Mouse (Mus musculus): ENCODE results near the gene Fam171a1. TPM values are rescaled to one million over a fixed set of nuclear protein-coding genes. Genes with fewer than 3 reads are reported as not detected.

Gene Fam171a1
- polyA plus RNA-seq, 1 experiment from 2014 or later: 23.7 TPM

GRCm38 (mm10) chr2:3157661-3158344, 43.8 kb downstream of the Fam171a1 start:
- Histone ChIP-seq H3K36me3 (no peaks in the 10 kb centered on the region), H3K4me1 (peaks cover 78% of the 10 kb centered on the region), H3K27me3 (replicated peaks) (no peaks in the 10 kb centered on the region), H3K9ac (no peak overlapping the region; the same call in 1 of the 2 replicates), H3K9me3 (no peaks in the 10 kb centered on the region), H3K27ac (replicated peaks) (no peak overlapping the region), H3K4me3 (no peak overlapping the region), H3K4me2 (no peak overlapping the region)
- 72% methylated on average over 10 of the region's 10 CpGs for WGBS
- ATAC-seq (ENCODE audit: extremely low read depth, insufficient number of reproducible peaks, low FRiP score, low TSS enrichment): no peak

GRCm38 (mm10) chr2:3158682-3159412, 44.8 kb downstream of the Fam171a1 start:
- H3K27me3 ChIP-seq (replicated peaks): no peaks in the 10 kb centered on the region
- H3K4me2 ChIP-seq: no peak overlapping the region
- peak overlapping the region; percentile 50 for H3K27ac ChIP-seq (replicated peaks)
- H3K9ac ChIP-seq: no peak overlapping the region
- H3K36me3 ChIP-seq: no peaks in the 10 kb centered on the region
- no peak overlapping the region for H3K4me3 ChIP-seq
- WGBS: 63% methylated on average over 8 of the region's 8 CpGs
- H3K9me3 ChIP-seq: no peaks in the 10 kb centered on the region
- H3K4me1 ChIP-seq: peaks cover 85% of the 10 kb centered on the region
- ATAC-seq (ENCODE audit: extremely low read depth, insufficient number of reproducible peaks, low FRiP score, low TSS enrichment): no peak; the same call in 1 of the 2 replicates

GRCm38 (mm10) chr2:3161578-3161977, 47.6 kb downstream of the Fam171a1 start:
- no peaks in the 10 kb centered on the region for H3K27me3 ChIP-seq (replicated peaks)
- ATAC-seq (ENCODE audit: extremely low read depth, insufficient number of reproducible peaks, low FRiP score, low TSS enrichment): no peak
- no peak overlapping the region for H3K27ac ChIP-seq (replicated peaks)
- H3K4me1 ChIP-seq: peaks cover 84% of the 10 kb centered on the region
- H3K9me3 ChIP-seq: no peaks in the 10 kb centered on the region
- WGBS: 45% methylated on average over 1 of the region's 1 CpGs
- H3K36me3 ChIP-seq: no peaks in the 10 kb centered on the region
- no peak overlapping the region for H3K4me2 ChIP-seq
- no peak overlapping the region for H3K9ac ChIP-seq
- no peak overlapping the region for H3K4me3 ChIP-seq

- Histone ChIP-seq H3K9ac (no peak overlapping the region), H3K36me3 (no peaks in the 10 kb centered on the region), H3K27me3 (replicated peaks) (no peaks in the 10 kb centered on the region), H3K27ac (replicated peaks) (no peak overlapping the region), H3K4me3 (no peak overlapping the region), H3K9me3 (no peaks in the 10 kb centered on the region), H3K4me2 (no peak overlapping the region), H3K4me1 (peaks cover 84% of the 10 kb centered on the region)
- 65% methylated on average over 9 of the region's 9 CpGs for WGBS
- no peak for ATAC-seq (ENCODE audit: extremely low read depth, insufficient number of reproducible peaks, low FRiP score, low TSS enrichment)
Observed at GRCm38 (mm10) chr2:3163501-3164076, 49.6 kb downstream of the Fam171a1 start.

- WGBS: 75% methylated on average over 8 of the region's 8 CpGs
- Histone ChIP-seq H3K4me2 (no peak overlapping the region), H3K27ac (replicated peaks) (no peak overlapping the region), H3K9me3 (no peaks in the 10 kb centered on the region), H3K4me3 (no peak overlapping the region), H3K9ac (no peak overlapping the region), H3K27me3 (replicated peaks) (no peaks in the 10 kb centered on the region), H3K4me1 (peaks cover 91% of the 10 kb centered on the region), H3K36me3 (no peaks in the 10 kb centered on the region)
- no peak for ATAC-seq (ENCODE audit: extremely low read depth, insufficient number of reproducible peaks, low FRiP score, low TSS enrichment)
Observed at GRCm38 (mm10) chr2:3165037-3165600, 51.1 kb downstream of the Fam171a1 start.

GRCm38 (mm10) chr2:3165890-3166605, 52.0 kb downstream of the Fam171a1 start:
- Histone ChIP-seq H3K9ac (no peak overlapping the region), H3K4me2 (no peak overlapping the region), H3K9me3 (no peaks in the 10 kb centered on the region), H3K27me3 (replicated peaks) (no peaks in the 10 kb centered on the region), H3K36me3 (no peaks in the 10 kb centered on the region), H3K4me3 (no peak overlapping the region), H3K4me1 (peaks cover 93% of the 10 kb centered on the region), H3K27ac (replicated peaks) (no peak overlapping the region)
- WGBS: 64% methylated on average over 7 of the region's 7 CpGs
- ATAC-seq (ENCODE audit: extremely low read depth, insufficient number of reproducible peaks, low FRiP score, low TSS enrichment): no peak

GRCm38 (mm10) chr2:3168719-3169402, 54.8 kb downstream of the Fam171a1 start:
- 50% methylated on average over 14 of the region's 14 CpGs for WGBS
- Histone ChIP-seq H3K4me3 (no peak overlapping the region), H3K9me3 (no peaks in the 10 kb centered on the region), H3K36me3 (no peaks in the 10 kb centered on the region), H3K4me1 (peaks cover 95% of the 10 kb centered on the region), H3K9ac (no peak overlapping the region), H3K27me3 (replicated peaks) (no peaks in the 10 kb centered on the region), H3K27ac (replicated peaks) (no peak overlapping the region), H3K4me2 (no peak overlapping the region)
- ATAC-seq (ENCODE audit: extremely low read depth, insufficient number of reproducible peaks, low FRiP score, low TSS enrichment): no peak

- Histone ChIP-seq H3K9me3 (no peaks in the 10 kb centered on the region), H3K27me3 (replicated peaks) (no peaks in the 10 kb centered on the region), H3K4me2 (no peak overlapping the region), H3K27ac (replicated peaks) (no peak overlapping the region), H3K9ac (no peak overlapping the region), H3K36me3 (no peaks in the 10 kb centered on the region), H3K4me3 (no peak overlapping the region), H3K4me1 (peaks cover 95% of the 10 kb centered on the region)
- WGBS: 63% methylated on average over 3 of the region's 3 CpGs
- no peak for ATAC-seq (ENCODE audit: extremely low read depth, insufficient number of reproducible peaks, low FRiP score, low TSS enrichment)
Observed at GRCm38 (mm10) chr2:3169403-3169747, 55.4 kb downstream of the Fam171a1 start.

- peak overlapping the region; percentile 94 for H3K27ac ChIP-seq (replicated peaks)
- WGBS: 1% methylated on average over 3 of the region's 3 CpGs
- H3K9me3 ChIP-seq: no peaks in the 10 kb centered on the region
- H3K4me2 ChIP-seq: peak overlapping the region; percentile 35
- H3K9ac ChIP-seq: 0 out of 2 replicates have a peak overlapping the region, but pooled peaks have one; percentile 66
- H3K36me3 ChIP-seq: no peaks in the 10 kb centered on the region
- H3K27me3 ChIP-seq (replicated peaks): no peaks in the 10 kb centered on the region
- no peak for ATAC-seq (ENCODE audit: extremely low read depth, insufficient number of reproducible peaks, low FRiP score, low TSS enrichment)
- H3K4me1 ChIP-seq: peaks cover 79% of the 10 kb centered on the region
- no peak overlapping the region for H3K4me3 ChIP-seq
Observed at GRCm38 (mm10) chr2:3171774-3172173, 57.8 kb downstream of the Fam171a1 start.

- Histone ChIP-seq H3K27ac (replicated peaks) (peak overlapping the region; percentile 94), H3K27me3 (replicated peaks) (no peaks in the 10 kb centered on the region), H3K4me2 (peak overlapping the region; percentile 35), H3K9ac (peak overlapping the region; percentile 66; the same call in 1 of the 2 replicates), H3K36me3 (no peaks in the 10 kb centered on the region), H3K4me1 (peaks cover 70% of the 10 kb centered on the region), H3K4me3 (no peak overlapping the region), H3K9me3 (no peaks in the 10 kb centered on the region)
- WGBS: 9% methylated on average over 3 of the region's 3 CpGs
- ATAC-seq (ENCODE audit: extremely low read depth, insufficient number of reproducible peaks, low FRiP score, low TSS enrichment): peak; percentile 26; the same call in 1 of the 2 replicates
Observed at GRCm38 (mm10) chr2:3172656-3173055, 58.6 kb downstream of the Fam171a1 start.
